Mouse (Mus musculus): ENCODE measurements around the gene Slc5a3. TPM values are rescaled to one million over a fixed set of nuclear protein-coding genes. Genes with fewer than 3 reads are reported as not detected.

The Slc5a3 gene
- total RNA-seq (2023): 1 to 10 TPM; 4.6 to 8.1 TPM

GRCm38 (mm10) chr16:92057852-92058643 lies at the start of gene Slc5a3, which contains the start of the genes Mrps6 and Gm49711:
Slc5a3 (plus strand) TSS chr16:92058322.
Mrps6 (plus strand) TSS chr16:92058270.
Gm49711 (plus strand) TSS chr16:92058316.

Other genes starting within 250 kb of the Slc5a3 start
- gene Mrps6, start 52 bp upstream of the Slc5a3 start, total RNA-seq (2023): 10 to 100 TPM in 1 of 2 experiments, 1 to 10 TPM in 1; 8.9 to 16.0 TPM
- not detected for gene Gm49711, start within 50 bp of the Slc5a3 start, total RNA-seq (2023)
- not detected for gene Kcne2, start 234.1 kb downstream of the Slc5a3 start, total RNA-seq (2023)
- 10 to 100 TPM; 26.1 to 30.3 TPM for gene Smim11, start 243.0 kb downstream of the Slc5a3 start, total RNA-seq (2023)

All from B cell, adult 67 days (primary cell).